Mouse (Mus musculus) liver (tissue): ENCODE data around the gene Plxnd1.

Experiments used
- DNase-seq: peaks from one replicate; pipeline ENCODE4 v3.0.0-alpha.2; 2020; ENCODE audit warnings: mixed read lengths

The Plxnd1 gene

GRCm38 (mm10) chr6:115998758-115999157, 4.0 kb upstream of the Plxnd1 start:
- DNase-seq = no peak

GRCm38 (mm10) chr6:115997726-115998311, 3.0 kb upstream of the Plxnd1 start:
- no peak for DNase-seq

- peak; percentile 43 for DNase-seq
Measured at GRCm38 (mm10) chr6:115996171-115996851, 1.5 kb upstream of the Plxnd1 start.

- DNase-seq = no peak
Measured at GRCm38 (mm10) chr6:115995531-115995941, 731 bp upstream of the Plxnd1 start.

GRCm38 (mm10) chr6:115994146-115994876, 494 bp downstream of the Plxnd1 start:
- DNase-seq = no peak

- DNase-seq = no peak
Measured at GRCm38 (mm10) chr6:115993463-115994145, 1.2 kb downstream of the Plxnd1 start.

- no peak for DNase-seq
Measured at GRCm38 (mm10) chr6:115992981-115993380, 1.8 kb downstream of the Plxnd1 start.

GRCm38 (mm10) chr6:115991881-115992620, 2.8 kb downstream of the Plxnd1 start:
- DNase-seq = no peak

- DNase-seq = no peak
Measured at GRCm38 (mm10) chr6:115991108-115991880, 3.5 kb downstream of the Plxnd1 start.

- DNase-seq = no peak
Measured at GRCm38 (mm10) chr6:115990479-115990878, 4.3 kb downstream of the Plxnd1 start.

GRCm38 (mm10) chr6:115990056-115990455, 4.7 kb downstream of the Plxnd1 start:
- no peak for DNase-seq

- no peak for DNase-seq
Measured at GRCm38 (mm10) chr6:115989607-115990006, 5.2 kb downstream of the Plxnd1 start.

GRCm38 (mm10) chr6:115989032-115989431, 5.8 kb downstream of the Plxnd1 start:
- DNase-seq = no peak

- no peak for DNase-seq
Measured at GRCm38 (mm10) chr6:115987096-115987747, 7.6 kb downstream of the Plxnd1 start.

- no peak for DNase-seq
Measured at GRCm38 (mm10) chr6:115986472-115987095, 8.2 kb downstream of the Plxnd1 start.

GRCm38 (mm10) chr6:115985622-115986021, 9.2 kb downstream of the Plxnd1 start:
- DNase-seq = no peak

GRCm38 (mm10) chr6:115984580-115984979, 10.2 kb downstream of the Plxnd1 start:
- DNase-seq = no peak

GRCm38 (mm10) chr6:115983306-115984038, 11.3 kb downstream of the Plxnd1 start:
- DNase-seq = no peak

GRCm38 (mm10) chr6:115982889-115983288, 11.9 kb downstream of the Plxnd1 start:
- no peak for DNase-seq

GRCm38 (mm10) chr6:115978596-115978995, 16.2 kb downstream of the Plxnd1 start:
- DNase-seq = no peak
